Mouse (Mus musculus) central nervous system, embryonic 11.5 days (tissue): ENCODE measurements around the gene Gm17416. TPM values are rescaled to one million over a fixed set of nuclear protein-coding genes. Genes with fewer than 3 reads are reported as not detected.

ENCODE experiments used
- polyA plus RNA-seq: library from polyadenylated mRNA; depleted of rRNA; stranded (reverse); fragments of >200 nt; gene quantifications from 2 replicates; pipeline ENCODE4 v1.2.3, GENCODE M21; 2012; rRNA removed

Gene Gm17416
- not detected in 2 replicates for polyA plus RNA-seq

DNA sequence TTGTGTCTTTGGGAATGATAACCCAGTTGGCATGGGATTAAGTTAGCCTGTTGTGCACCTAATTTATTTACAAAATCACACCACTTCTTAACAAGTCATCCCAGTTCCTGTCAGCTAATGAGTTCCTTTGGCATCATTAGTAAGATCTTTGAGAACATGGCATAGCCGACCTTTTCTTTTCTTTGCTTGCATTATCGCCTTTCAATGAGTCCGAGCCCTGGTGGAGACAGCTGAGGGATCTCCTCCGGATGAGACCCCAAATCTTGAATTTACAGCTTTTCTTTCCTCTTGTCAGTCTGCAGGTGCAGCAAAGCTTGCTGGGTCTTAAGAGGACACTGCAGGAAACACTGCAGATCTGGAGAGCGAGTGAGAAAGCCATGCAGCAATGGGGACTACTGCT, at the start of gene Gm17416:
TSS of gene Gm17416 (plus strand) at position 301 of the 400 bp plus-strand sequence.

DNA sequence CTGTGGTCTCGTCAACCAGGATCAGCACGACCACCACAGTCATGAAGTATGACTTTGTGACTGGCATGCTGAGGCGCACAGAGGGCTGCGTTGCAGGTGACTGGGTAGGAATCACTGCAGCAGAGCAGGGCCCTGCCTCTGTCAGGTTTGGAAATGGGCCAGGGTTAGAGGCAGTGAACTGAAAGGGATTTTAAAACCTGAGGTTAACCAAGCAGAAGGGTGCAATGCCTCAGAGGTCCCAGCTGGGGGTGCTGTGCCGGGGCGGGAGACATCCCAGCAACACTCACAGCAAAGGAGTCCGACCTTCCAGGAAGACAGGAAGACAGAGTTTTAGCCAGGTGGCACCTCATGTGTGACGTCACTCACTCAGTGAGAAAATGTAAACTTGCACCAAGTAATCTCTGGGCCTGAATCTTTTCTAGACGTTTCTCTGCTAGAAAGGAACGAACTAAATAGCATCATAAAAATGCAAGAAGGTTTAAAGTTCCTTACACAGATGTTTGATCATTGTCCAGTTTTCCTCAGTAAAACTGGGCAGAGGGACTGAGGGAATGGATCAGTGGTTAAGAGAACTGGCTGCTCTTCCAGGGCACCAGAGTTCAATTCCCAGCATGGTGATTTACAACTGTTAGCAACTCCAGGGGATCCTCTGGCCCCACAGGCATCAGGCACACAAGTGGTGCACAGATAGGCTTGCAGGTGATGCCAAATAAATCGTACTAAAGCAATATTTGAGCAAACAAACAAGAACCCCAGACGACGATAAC, 29.0 kb upstream of the Gm17416 start, which contains the start of gene Defb29:
TSS of gene Defb29 (minus strand) at position 155 of the 767 bp plus-strand sequence.

DNA sequence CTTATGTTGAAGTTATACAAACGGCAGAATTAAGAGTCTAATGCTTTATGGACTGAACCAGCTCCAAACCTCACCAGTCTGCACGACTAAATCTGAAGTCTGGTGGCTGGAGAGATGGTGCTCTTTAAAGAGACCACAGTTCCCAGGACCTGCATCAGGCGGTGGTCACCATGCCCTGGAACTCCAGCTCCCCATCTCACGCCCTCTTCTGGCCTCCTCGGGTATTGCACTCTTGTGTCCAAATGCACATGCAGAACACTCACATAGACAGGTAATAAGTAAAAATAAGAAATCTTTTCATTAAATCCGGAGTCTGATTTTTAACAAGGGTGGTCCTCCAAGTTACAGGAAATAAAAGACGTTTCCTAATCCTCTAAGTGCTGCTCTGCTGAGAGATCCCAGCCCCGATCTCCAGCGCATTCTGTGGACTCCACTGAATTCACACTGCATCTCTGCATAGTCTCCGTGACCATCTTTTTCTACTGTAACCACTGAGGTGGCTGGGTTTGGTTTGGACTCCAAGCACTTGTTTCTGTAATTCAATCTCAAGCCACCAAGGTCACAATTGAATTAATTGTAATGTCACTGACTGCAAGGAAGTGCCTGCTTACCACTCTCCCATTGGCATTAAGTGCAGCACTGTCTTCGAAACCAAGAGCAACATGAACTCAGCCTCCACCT, 3.1 kb downstream of the Gm17416 start, which contains the start of gene Defb21:
TSS of gene Defb21 (plus strand) at position 631 of the 681 bp plus-strand sequence.

DNA sequence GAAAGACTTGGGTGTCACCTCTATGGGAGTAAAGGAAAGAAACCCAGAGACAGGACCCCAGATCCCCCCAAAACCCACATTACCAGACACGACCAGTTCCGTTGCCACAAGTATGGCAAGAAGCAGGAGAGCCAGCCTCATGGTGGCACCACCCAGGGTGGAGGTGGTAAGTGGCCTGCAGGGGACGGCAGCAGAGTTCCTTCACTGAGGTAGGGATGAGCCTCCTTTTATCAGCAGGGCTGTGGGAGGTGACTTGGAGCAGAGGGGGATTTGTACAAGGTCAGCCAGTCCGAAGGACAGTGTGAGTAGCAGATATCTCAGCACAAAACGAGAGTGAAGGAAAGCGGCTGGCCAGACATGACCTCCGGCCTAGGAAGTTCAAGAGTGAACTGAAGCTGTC, 11.0 kb downstream of the Gm17416 start, which contains the start of gene Defb19:
TSS of gene Defb19 (minus strand) at position 206 of the 400 bp plus-strand sequence.

DNA sequence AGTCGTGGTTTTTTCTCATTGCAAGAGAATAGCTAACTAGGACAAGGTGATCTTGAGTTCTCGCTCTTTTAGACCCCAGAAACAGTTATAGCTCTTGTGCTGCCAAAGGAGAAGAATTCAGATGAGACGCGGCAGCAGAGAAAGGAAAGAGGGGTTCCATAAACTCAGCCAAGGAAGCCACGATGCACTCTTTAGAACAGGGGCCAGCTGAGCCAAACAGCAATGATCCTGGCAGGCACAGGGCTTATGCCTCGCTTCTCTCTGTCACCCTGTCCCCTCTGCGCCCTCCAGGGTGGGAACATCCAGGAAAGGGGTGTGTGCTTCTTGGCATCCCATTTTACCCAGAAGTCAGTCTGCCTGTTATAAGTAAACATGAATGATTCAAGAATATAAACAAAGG, 30.2 kb downstream of the Gm17416 start, which contains the start of gene Defb45:
TSS of gene Defb45 (minus strand) at position 101 of the 400 bp plus-strand sequence.

DNA sequence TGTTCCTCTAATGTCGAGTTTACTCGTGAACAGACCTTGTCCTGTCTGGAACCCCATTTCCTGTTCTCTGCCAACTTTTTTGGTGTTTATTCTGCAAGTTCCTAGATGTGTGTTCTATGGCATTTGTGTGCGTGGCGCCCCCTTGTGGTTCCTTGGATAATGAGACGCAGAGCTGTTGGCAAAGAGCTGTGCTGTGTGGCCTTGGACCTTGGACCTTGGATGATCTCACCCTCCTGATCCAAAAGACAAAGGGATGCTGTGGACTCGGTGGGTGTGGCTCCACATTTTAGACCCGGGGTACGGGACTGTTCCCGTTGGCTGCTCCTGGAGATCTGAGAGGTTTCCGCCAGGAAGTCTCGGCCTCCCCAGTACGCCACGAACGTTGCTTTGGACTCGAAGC, 34.9 kb downstream of the Gm17416 start, which contains the start of gene Defb36:
TSS of gene Defb36 (plus strand) at position 271 of the 400 bp plus-strand sequence.

Other genes starting within 250 kb of the Gm17416 start
- 145 and 183 TPM in 2 replicates for gene Rbck1, start 236.7 kb upstream of the Gm17416 start, polyA plus RNA-seq
- 1.2 and 1.3 TPM in 2 replicates for gene Trib3, start 225.3 kb upstream of the Gm17416 start, polyA plus RNA-seq
- 4.1 and 6.5 TPM in 2 replicates for gene Nrsn2, start 192.7 kb upstream of the Gm17416 start, polyA plus RNA-seq
- 51.5 and 69.9 TPM in 2 replicates for gene Sox12, start 171.3 kb upstream of the Gm17416 start, polyA plus RNA-seq
- 42.1 and 60.6 TPM in 2 replicates for gene Zcchc3, start 154.3 kb upstream of the Gm17416 start, polyA plus RNA-seq
- 1.0 and 1.4 TPM in 2 replicates for gene 6820408C15Rik, start 153.8 kb upstream of the Gm17416 start, polyA plus RNA-seq
- gene Defb23, start 104.7 kb upstream of the Gm17416 start, polyA plus RNA-seq, result not detected in 2 replicates
- gene Defb20, start 92.3 kb upstream of the Gm17416 start, polyA plus RNA-seq, result not detected in 2 replicates
- not detected in 2 replicates for gene Defb22, start 79.2 kb upstream of the Gm17416 start, polyA plus RNA-seq
- gene Defb26, start 57.6 kb upstream of the Gm17416 start, polyA plus RNA-seq, result not detected in 2 replicates
- gene Defb28, start 51.1 kb upstream of the Gm17416 start, polyA plus RNA-seq, result not detected in 2 replicates
- not detected in 2 replicates for gene Defb29, start 29.2 kb upstream of the Gm17416 start, polyA plus RNA-seq
- not detected in 2 replicates for gene Defb21, start 3.4 kb downstream of the Gm17416 start, polyA plus RNA-seq
- gene Defb19, start 11.0 kb downstream of the Gm17416 start, polyA plus RNA-seq, result not detected in 2 replicates
- not detected in 2 replicates for gene Defb45, start 30.1 kb downstream of the Gm17416 start, polyA plus RNA-seq
- gene Defb36, start 35.0 kb downstream of the Gm17416 start, polyA plus RNA-seq, result not detected in 2 replicates
- 0.56 TPM in 1 of 2 replicates, not detected in the other for gene Defb25, start 53.7 kb downstream of the Gm17416 start, polyA plus RNA-seq
- gene Rem1, start 57.6 kb downstream of the Gm17416 start, polyA plus RNA-seq, result 0.23 and 1.1 TPM in 2 replicates
- gene H13, start 100.1 kb downstream of the Gm17416 start, polyA plus RNA-seq, result 99.6 and 122 TPM in 2 replicates
- 20.2 and 36.9 TPM in 2 replicates for gene Mcts2, start 117.7 kb downstream of the Gm17416 start, polyA plus RNA-seq
- gene Id1, start 166.9 kb downstream of the Gm17416 start, polyA plus RNA-seq, result 218 and 227 TPM in 2 replicates
- gene Cox4i2, start 184.8 kb downstream of the Gm17416 start, polyA plus RNA-seq, result 5.5 and 5.7 TPM in 2 replicates